Mouse (Mus musculus): Measurements from ENCODE around the gene Slc8a1. TPM values are rescaled to one million over a fixed set of nuclear protein-coding genes. Genes with fewer than 3 reads are reported as not detected.

Gene Slc8a1
- total and polyA plus RNA-seq, 3 experiments: 0.11 TPM; not detected in 2

GRCm38 (mm10) chr17:81579728-81580425 lies 158.3 kb downstream of the Slc8a1 start:
- H3K9me3 ChIP-seq (replicated peaks): peaks cover 5% of the 10 kb centered on the region
- H3K4me3 ChIP-seq (ENCODE audit: low read depth, low read length): no peak overlapping the region
- no peaks in the 10 kb centered on the region for H3K27me3 ChIP-seq (ENCODE audit: insufficient read depth, low read length)
- no peaks in the 10 kb centered on the region for H3K4me1 ChIP-seq (ENCODE audit: insufficient read depth, low read depth, low read length)
- DNase-seq (ENCODE audit: low spot score): no peak
- H3K36me3 ChIP-seq (replicated peaks): no peaks in the 10 kb centered on the region
- ATAC-seq (ENCODE audit: extremely low read depth, insufficient number of reproducible peaks, low FRiP score, poor library complexity, severe bottlenecking): no peak
- TF ChIP-seq GATA2 (IDR thresholded peaks at IDR 0.05; ENCODE audit: borderline replicate concordance, low read depth, low read length): no peak
- no peak for TF ChIP-seq CTCF (IDR thresholded peaks at IDR 0.05; ENCODE audit: low read depth, low read length)
- TF ChIP-seq GATA1 (IDR thresholded peaks at IDR 0.05; ENCODE audit: borderline replicate concordance, low read length): no peak
- TF ChIP-seq POLR2AphosphoS5 (IDR thresholded peaks at IDR 0.05; ENCODE audit: insufficient replicate concordance, low read depth, low read length): no peak
- TF ChIP-seq TAL1 (conservative IDR thresholded peaks at IDR 0.05; ENCODE audit: low read depth, low read length): no peak

GRCm38 (mm10) chr17:81576893-81577292 lies 161.3 kb downstream of the Slc8a1 start:
- Histone ChIP-seq H3K4me1 (ENCODE audit: insufficient read depth, low read depth, low read length) (no peaks in the 10 kb centered on the region), H3K4me3 (ENCODE audit: low read depth, low read length) (no peak overlapping the region), H3K36me3 (replicated peaks) (no peaks in the 10 kb centered on the region), H3K27me3 (ENCODE audit: insufficient read depth, low read length) (no peaks in the 10 kb centered on the region), H3K9me3 (replicated peaks) (peaks cover 3% of the 10 kb centered on the region)
- DNase-seq (ENCODE audit: low spot score) (no peak), ATAC-seq (ENCODE audit: extremely low read depth, insufficient number of reproducible peaks, low FRiP score, poor library complexity, severe bottlenecking) (no peak)
- TF ChIP-seq GATA1 (IDR thresholded peaks at IDR 0.05; ENCODE audit: borderline replicate concordance, low read length) (no peak), CTCF (IDR thresholded peaks at IDR 0.05; ENCODE audit: low read depth, low read length) (no peak), TAL1 (conservative IDR thresholded peaks at IDR 0.05; ENCODE audit: low read depth, low read length) (no peak), POLR2AphosphoS5 (IDR thresholded peaks at IDR 0.05; ENCODE audit: insufficient replicate concordance, low read depth, low read length) (no peak), GATA2 (IDR thresholded peaks at IDR 0.05; ENCODE audit: borderline replicate concordance, low read depth, low read length) (no peak)

GRCm38 (mm10) chr17:81565634-81566372 lies 172.4 kb downstream of the Slc8a1 start:
- H3K9me3 ChIP-seq (replicated peaks): peaks cover 11% of the 10 kb centered on the region
- no peaks in the 10 kb centered on the region for H3K27me3 ChIP-seq (ENCODE audit: insufficient read depth, low read length)
- no peaks in the 10 kb centered on the region for H3K4me1 ChIP-seq (ENCODE audit: insufficient read depth, low read depth, low read length)
- H3K4me3 ChIP-seq (ENCODE audit: low read depth, low read length): no peak overlapping the region
- H3K36me3 ChIP-seq (replicated peaks): no peaks in the 10 kb centered on the region
- no peak for DNase-seq (ENCODE audit: low spot score)
- TF ChIP-seq TAL1 (conservative IDR thresholded peaks at IDR 0.05; ENCODE audit: low read depth, low read length) (no peak), POLR2AphosphoS5 (IDR thresholded peaks at IDR 0.05; ENCODE audit: insufficient replicate concordance, low read depth, low read length) (no peak), GATA1 (IDR thresholded peaks at IDR 0.05; ENCODE audit: borderline replicate concordance, low read length) (no peak), GATA2 (IDR thresholded peaks at IDR 0.05; ENCODE audit: borderline replicate concordance, low read depth, low read length) (no peak), CTCF (IDR thresholded peaks at IDR 0.05; ENCODE audit: low read depth, low read length) (no peak)
- no peak for ATAC-seq (ENCODE audit: extremely low read depth, insufficient number of reproducible peaks, low FRiP score, poor library complexity, severe bottlenecking)

GRCm38 (mm10) chr17:81554052-81554734 lies 184.0 kb downstream of the Slc8a1 start:
- Histone ChIP-seq H3K36me3 (replicated peaks) (no peaks in the 10 kb centered on the region), H3K4me3 (ENCODE audit: low read depth, low read length) (no peak overlapping the region), H3K4me1 (ENCODE audit: insufficient read depth, low read depth, low read length) (no peaks in the 10 kb centered on the region), H3K9me3 (replicated peaks) (peaks cover 9% of the 10 kb centered on the region; the same call in 1 of the 2 replicates), H3K27me3 (ENCODE audit: insufficient read depth, low read length) (no peaks in the 10 kb centered on the region)
- DNase-seq (ENCODE audit: low spot score) (no peak), ATAC-seq (ENCODE audit: extremely low read depth, insufficient number of reproducible peaks, low FRiP score, poor library complexity, severe bottlenecking) (no peak)
- TF ChIP-seq POLR2AphosphoS5 (IDR thresholded peaks at IDR 0.05; ENCODE audit: insufficient replicate concordance, low read depth, low read length) (no peak), TAL1 (conservative IDR thresholded peaks at IDR 0.05; ENCODE audit: low read depth, low read length) (no peak), CTCF (IDR thresholded peaks at IDR 0.05; ENCODE audit: low read depth, low read length) (no peak), GATA1 (IDR thresholded peaks at IDR 0.05; ENCODE audit: borderline replicate concordance, low read length) (no peak), GATA2 (IDR thresholded peaks at IDR 0.05; ENCODE audit: borderline replicate concordance, low read depth, low read length) (no peak)

- DNase-seq (ENCODE audit: low spot score): no peak
- Histone ChIP-seq H3K4me3 (ENCODE audit: low read depth, low read length) (no peak overlapping the region), H3K36me3 (replicated peaks) (no peaks in the 10 kb centered on the region), H3K9me3 (replicated peaks) (peaks cover 9% of the 10 kb centered on the region; the same call in 1 of the 2 replicates), H3K4me1 (ENCODE audit: insufficient read depth, low read depth, low read length) (no peaks in the 10 kb centered on the region), H3K27me3 (ENCODE audit: insufficient read depth, low read length) (no peaks in the 10 kb centered on the region)
- TF ChIP-seq CTCF (IDR thresholded peaks at IDR 0.05; ENCODE audit: low read depth, low read length) (no peak), GATA1 (IDR thresholded peaks at IDR 0.05; ENCODE audit: borderline replicate concordance, low read length) (no peak), TAL1 (conservative IDR thresholded peaks at IDR 0.05; ENCODE audit: low read depth, low read length) (no peak), GATA2 (IDR thresholded peaks at IDR 0.05; ENCODE audit: borderline replicate concordance, low read depth, low read length) (no peak), POLR2AphosphoS5 (IDR thresholded peaks at IDR 0.05; ENCODE audit: insufficient replicate concordance, low read depth, low read length) (no peak)
- no peak for ATAC-seq (ENCODE audit: extremely low read depth, insufficient number of reproducible peaks, low FRiP score, poor library complexity, severe bottlenecking)
Observed at GRCm38 (mm10) chr17:81551856-81552635, 186.1 kb downstream of the Slc8a1 start.
